Mouse (Mus musculus) MEL (cell line): ENCODE measurements at regions not wholly inside any gene's neighbourhood (a gene's known extent, or its start where the extent isn't known, plus 50 kb on each side); places are given as distances from the start of the nearest gene placed in this dataset.

Experiments
- DNase-seq: peaks from one replicate; pipeline ENCODE4 v3.0.0; 2011; ENCODE audit warnings: low read depth, low spot score
- H3K27ac ChIP-seq: 2 replicates; pipeline ENCODE4 v1.5.1; 2012; ENCODE audit warnings: low read depth, mild to moderate bottlenecking, control low read depth, low read length, moderate library complexity; ENCODE audit not compliant: control insufficient read depth
- H3K27me3 ChIP-seq, 2 experiments: fragments of 150-350 bp in 1 of 2; sonication (generic) in 1 of 2; 2 replicates each; pipeline ENCODE4 v1.6.1; 2012; ENCODE audit warnings: low read length in 2 of 2, mild to moderate bottlenecking in 2 of 2, improper control_type of control experiment in 1 of 2, moderate library complexity in 1 of 2; ENCODE audit not compliant: insufficient read depth in 2 of 2, control insufficient read depth in 1 of 2
- H3K36me3 ChIP-seq, 2 experiments: 2 replicates each; pipeline ENCODE4 v1.6.1; 2012 to 2014; ENCODE audit warnings: low read length in 2 of 2, improper control_type of control experiment in 1 of 2, inconsistent platforms in 1 of 2, mild to moderate bottlenecking in 1 of 2; ENCODE audit not compliant: insufficient read depth in 2 of 2, control insufficient read depth in 1 of 2
- H3K4me1 ChIP-seq, 2 experiments: fragments of 150-350 bp in 1 of 2; sonication (generic) in 1 of 2; 2 replicates each; pipeline ENCODE4 v1.6.1; 2012; ENCODE audit warnings: low read length in 2 of 2, improper control_type of control experiment in 1 of 2, mild to moderate bottlenecking in 1 of 2; ENCODE audit not compliant: insufficient read depth in 2 of 2, control insufficient read depth in 1 of 2
- H3K4me3 ChIP-seq, 2 experiments: fragments of 150-350 bp in 1 of 2; sonication (generic) in 1 of 2; 2 replicates each; pipeline ENCODE4 v1.5.1; 2012; ENCODE audit warnings: low read depth in 2 of 2, low read length in 2 of 2, mild to moderate bottlenecking in 2 of 2, moderate library complexity in 2 of 2, control low read depth in 1 of 2, improper control_type of control experiment in 1 of 2; ENCODE audit not compliant: control insufficient read depth in 1 of 2, insufficient read depth in 1 of 2
- H3K79me2 ChIP-seq: 2 replicates; pipeline ENCODE4 v1.6.1; 2012; ENCODE audit warnings: mild to moderate bottlenecking, low read length, moderate library complexity; ENCODE audit not compliant: control insufficient read depth, poor library complexity, insufficient read depth
- H3K9ac ChIP-seq: 2 replicates; pipeline ENCODE4 v1.6.1; 2012; ENCODE audit warnings: low read depth, mild to moderate bottlenecking, control low read depth, low read length, moderate library complexity; ENCODE audit not compliant: control insufficient read depth, poor library complexity, severe bottlenecking
- H3K9me3 ChIP-seq: fragments of 150-350 bp; sonication (generic); replicated peaks from 2 replicates; pipeline ENCODE4 v1.6.1; 2012; ENCODE audit warnings: mild to moderate bottlenecking, low read length, improper control_type of control experiment, moderate library complexity; ENCODE audit not compliant: insufficient read depth
- BHLHE40 ChIP-seq: IDR thresholded peaks from 2 replicates; pipeline ENCODE4 v1.6.1; 2012; ENCODE audit warnings: low read depth, mild to moderate bottlenecking, inconsistent platforms, low read length, improper control_type of control experiment, borderline replicate concordance
- CHD2 ChIP-seq: IDR thresholded peaks from 2 replicates; pipeline ENCODE4 v1.6.1; 2011; ENCODE audit warnings: low read length, improper control_type of control experiment
- ETS1 ChIP-seq: IDR thresholded peaks from 2 replicates; pipeline ENCODE4 v1.6.1; 2012; ENCODE audit warnings: low read depth, mild to moderate bottlenecking, inconsistent platforms, low read length, improper control_type of control experiment, moderate library complexity
- GATA1 ChIP-seq: IDR thresholded peaks from 2 replicates; pipeline ENCODE4 v1.6.1; 2011; ENCODE audit warnings: low read depth, low read length, improper control_type of control experiment
- KAT2A ChIP-seq: conservative IDR thresholded peaks from 2 replicates; pipeline ENCODE4 v1.6.1; 2012; ENCODE audit warnings: low read depth, low read length, improper control_type of control experiment, inconsistent platforms
- MAX ChIP-seq: IDR thresholded peaks from 2 replicates; pipeline ENCODE4 v1.6.1; 2011; ENCODE audit warnings: low read length, improper control_type of control experiment
- MEF2A ChIP-seq: IDR thresholded peaks from 2 replicates; pipeline ENCODE4 v1.6.1; 2014; ENCODE audit warnings: low read depth, mild to moderate bottlenecking, inconsistent platforms, low read length, improper control_type of control experiment; ENCODE audit not compliant: poor library complexity, insufficient replicate concordance, severe bottlenecking; ENCODE audit errors: extremely low read depth
- MXI1 ChIP-seq: IDR thresholded peaks from 2 replicates; pipeline ENCODE4 v1.6.1; 2011; ENCODE audit warnings: mild to moderate bottlenecking, low read depth, low read length, improper control_type of control experiment
- MYB ChIP-seq: IDR thresholded peaks from 2 replicates; pipeline ENCODE4 v1.6.1; 2011; ENCODE audit warnings: mild to moderate bottlenecking, low read depth, low read length, improper control_type of control experiment
- POLR2AphosphoS2 ChIP-seq: IDR thresholded peaks from 2 replicates; pipeline ENCODE4 v1.6.1; 2011; ENCODE audit warnings: low read length, improper control_type of control experiment
- RAD21 ChIP-seq: IDR thresholded peaks from 2 replicates; pipeline ENCODE4 v1.6.1; 2011; ENCODE audit warnings: mild to moderate bottlenecking, low read depth, low read length, improper control_type of control experiment
- RCOR1 ChIP-seq: IDR thresholded peaks from 2 replicates; pipeline ENCODE4 v1.6.1; 2012; ENCODE audit warnings: low read depth, mild to moderate bottlenecking, inconsistent platforms, low read length, improper control_type of control experiment
- SIN3A ChIP-seq: IDR thresholded peaks from 2 replicates; pipeline ENCODE4 v1.6.1; 2012; ENCODE audit warnings: low read length, improper control_type of control experiment, inconsistent platforms
- TAL1 ChIP-seq: IDR thresholded peaks from 2 replicates; pipeline ENCODE4 v1.6.1; 2012; ENCODE audit warnings: mild to moderate bottlenecking, inconsistent platforms, low read length, moderate library complexity, mixed read lengths
- TBP ChIP-seq: IDR thresholded peaks from 2 replicates; pipeline ENCODE4 v1.8.0; 2011; ENCODE audit warnings: low read depth, low read length, improper control_type of control experiment
- TCF12 ChIP-seq: IDR thresholded peaks from 2 replicates; pipeline ENCODE4 v1.6.1; 2014; ENCODE audit warnings: low read depth, mild to moderate bottlenecking, inconsistent platforms, low read length, improper control_type of control experiment, moderate library complexity
- UBTF ChIP-seq: IDR thresholded peaks from 2 replicates; pipeline ENCODE4 v1.6.1; 2012; ENCODE audit warnings: low read depth, mild to moderate bottlenecking, inconsistent platforms, low read length, improper control_type of control experiment, moderate library complexity, borderline replicate concordance; ENCODE audit not compliant: insufficient read depth
- USF1 ChIP-seq: IDR thresholded peaks from 2 replicates; pipeline ENCODE4 v1.6.1; 2014; ENCODE audit warnings: low read depth, mild to moderate bottlenecking, inconsistent platforms, low read length, improper control_type of control experiment, moderate library complexity
- ZC3H11A ChIP-seq: IDR thresholded peaks from 2 replicates; pipeline ENCODE4 v1.6.1; 2012; ENCODE audit warnings: low read depth, mild to moderate bottlenecking, inconsistent platforms, low read length, improper control_type of control experiment
- ZMIZ1 ChIP-seq: IDR thresholded peaks from 2 replicates; pipeline ENCODE4 v1.6.1; 2012; ENCODE audit warnings: low read depth, mild to moderate bottlenecking, inconsistent platforms, low read length, improper control_type of control experiment, moderate library complexity
- ZNF384 ChIP-seq: IDR thresholded peaks from 2 replicates; pipeline ENCODE4 v1.6.1; 2012; ENCODE audit warnings: low read depth, mild to moderate bottlenecking, inconsistent platforms, low read length, improper control_type of control experiment

- Histone ChIP-seq H3K9me3 (no peaks in the 10 kb centered on the region), H3K27ac (no peak overlapping the region), H3K4me3 (no peak overlapping the region), H3K9ac (no peak overlapping the region), H3K79me2 (no peaks in the 10 kb centered on the region), H3K36me3 (no peaks in the 10 kb centered on the region), H3K27me3 (no peaks in the 10 kb centered on the region), H3K4me1 (no peaks in the 10 kb centered on the region)
- TF ChIP-seq POLR2AphosphoS2 (no peak), MYB (no peak), TCF12 (no peak), TBP (no peak), BHLHE40 (no peak), UBTF (no peak), USF1 (no peak), RCOR1 (no peak), MXI1 (no peak), SIN3A (no peak), RAD21 (no peak), ZNF384 (no peak), ZMIZ1 (no peak), CHD2 (no peak), MEF2A (no peak), MAX (no peak), GATA1 (no peak), ETS1 (no peak), TAL1 (no peak)
- no peak for DNase-seq
Observed at GRCm38 (mm10) chr6:143494886-143495285, 327.9 kb downstream of the Etnk1 start.

GRCm38 (mm10) chr6:143498764-143499163, 331.7 kb downstream of the Etnk1 start:
- no peak overlapping the region for H3K27ac ChIP-seq
- H3K79me2 ChIP-seq, result no peaks in the 10 kb centered on the region
- no peak overlapping the region for H3K4me3 ChIP-seq
- TF ChIP-seq ZC3H11A (no peak), UBTF (no peak), TCF12 (no peak), KAT2A (no peak)
- no peak overlapping the region for H3K9ac ChIP-seq
- H3K9me3 ChIP-seq, result no peaks in the 10 kb centered on the region
- no peak for DNase-seq
- H3K36me3 ChIP-seq, result no peaks in the 10 kb centered on the region
- no peaks in the 10 kb centered on the region for H3K27me3 ChIP-seq
- H3K4me1 ChIP-seq, result no peaks in the 10 kb centered on the region
